Mouse (Mus musculus) heart, adult 2 months (tissue): Measurements from ENCODE around the gene Lrrc43. TPM values are rescaled to one million over a fixed set of nuclear protein-coding genes. Genes with fewer than 3 reads are reported as not detected.

ENCODE experiments used
- DNase-seq, 2 experiments: peaks; one replicate each; pipeline ENCODE4 v3.0.0; 2021
- H3K27ac ChIP-seq: fragments of 200-600 bp; 2 replicates; pipeline ENCODE4 v1.8.1; 2022
- H3K27me3 ChIP-seq: fragments of 200-500 bp; 2 replicates; pipeline ENCODE4 v1.6.1; 2012; ENCODE audit warnings: mild to moderate bottlenecking, low read length, inconsistent platforms, mixed read lengths; ENCODE audit not compliant: control insufficient read depth, insufficient read depth
- H3K36me3 ChIP-seq: fragments of 200-500 bp; 2 replicates; pipeline ENCODE4 v1.6.1; 2012; ENCODE audit warnings: low read length, inconsistent platforms; ENCODE audit not compliant: control insufficient read depth, insufficient read depth
- H3K4me1 ChIP-seq: fragments of 200-500 bp; 2 replicates; pipeline ENCODE4 v1.6.1; 2011; ENCODE audit warnings: low read length; ENCODE audit not compliant: control insufficient read depth, insufficient read depth
- H3K4me3 ChIP-seq: fragments of 200-600 bp; 2 replicates; pipeline ENCODE4 v1.8.1; 2022
- H3K79me2 ChIP-seq: fragments of 200-500 bp; replicated peaks from 2 replicates; pipeline ENCODE4 v1.6.1; 2012; ENCODE audit warnings: mild to moderate bottlenecking, inconsistent platforms, low read length, moderate library complexity, mixed read lengths; ENCODE audit not compliant: control insufficient read depth, insufficient read depth
- H3K9ac ChIP-seq: fragments of 200-500 bp; 2 replicates; pipeline ENCODE4 v1.6.1; 2012; ENCODE audit warnings: low read depth, mild to moderate bottlenecking, control low read depth, inconsistent platforms, low read length, mixed read lengths
- CTCF ChIP-seq: fragments of 200-600 bp; IDR thresholded peaks from 2 replicates; pipeline ENCODE4 v1.8.1; 2022; ENCODE audit warnings: antibody characterized with exemption, mild to moderate bottlenecking, moderate library complexity
- EP300 ChIP-seq: fragments of 200-500 bp; IDR thresholded peaks from 2 replicates; pipeline ENCODE4 v1.6.1; 2011; ENCODE audit warnings: low read depth, low read length, control low read depth; ENCODE audit not compliant: insufficient read depth
- POLR2A ChIP-seq: fragments of 200-500 bp; IDR thresholded peaks from 2 replicates; pipeline ENCODE4 v1.6.1; 2011; ENCODE audit warnings: mild to moderate bottlenecking, low read depth, low read length, control low read depth; ENCODE audit not compliant: insufficient read depth
- WGBS: fragments of 180-500 bp; shearing (Covaris S2); methylation state at CpG from one replicate; pipeline ENCODE4 v1.1.7; 2018; 5-methylcytosine and 5-hydroxymethylcytosine counted together
- intact Hi-C: fragments of 180-260 bp; cut with DNase I; formaldehyde crosslinking; loops from one replicate; pipeline ENCODE4 v1.15.1; 2025
- microRNA-seq, 2 experiments: library from miRNA; unstranded; fragments of <30 nt; microRNA quantifications; one replicate each; pipeline ENCODE4 v1.2.0; 2021
- polyA plus RNA-seq: library from polyadenylated mRNA; depleted of rRNA; stranded (reverse); fragments of >200 nt; gene quantifications from 2 replicates; pipeline ENCODE4 v1.2.3, GENCODE M21; 2012; rRNA removed
- total RNA-seq, 2 experiments: library from RNA; stranded (reverse); gene quantifications; 2 replicates each; pipeline ENCODE4 v1.2.3; 2021

Gene Lrrc43
- total and polyA plus RNA-seq, 3 experiments = 0.43 TPM; not detected in 2

GRCm38 (mm10) chr5:123525916-123526495 lies 36.9 kb downstream of the Lrrc43 start:
- TF ChIP-seq CTCF (no peak), EP300 (no peak)
- WGBS = 91% methylated on average over 9 of the region's 9 CpGs
- DNase-seq = peak; percentile 1 to 8

GRCm38 (mm10) chr5:123528641-123529040 lies 39.5 kb downstream of the Lrrc43 start:
- WGBS = 72% methylated on average over 7 of the region's 7 CpGs
- no peaks in the 10 kb centered on the region for H3K36me3 ChIP-seq
- TF ChIP-seq POLR2A (no peak), CTCF (no peak), EP300 (no peak)
- intact Hi-C loops = no loop called here
- no peak overlapping the region for H3K27ac ChIP-seq
- DNase-seq = peak; percentile 1 to 6
- H3K9ac ChIP-seq = no peak overlapping the region
- H3K4me1 ChIP-seq = peaks cover 2% of the 10 kb centered on the region; the same call in 1 of the 2 replicates
- H3K79me2 ChIP-seq = no peaks in the 10 kb centered on the region
- H3K4me3 ChIP-seq = no peak overlapping the region
- no peaks in the 10 kb centered on the region for H3K27me3 ChIP-seq

More at GRCm38 (mm10) chr5:123525916-123526495, 36.9 kb downstream of the Lrrc43 start:
- intact Hi-C loops = no loop called here
- peaks cover 5% of the 10 kb centered on the region; the same call in 1 of the 2 replicates for H3K4me1 ChIP-seq
- no peak overlapping the region for H3K9ac ChIP-seq
- H3K79me2 ChIP-seq = no peaks in the 10 kb centered on the region
- peaks cover 3% of the 10 kb centered on the region; the same call in 1 of the 2 replicates for H3K36me3 ChIP-seq
- H3K27me3 ChIP-seq = no peaks in the 10 kb centered on the region
- H3K27ac ChIP-seq = no peak overlapping the region
- no peak overlapping the region for H3K4me3 ChIP-seq

- TF ChIP-seq CTCF (no peak), EP300 (no peak), POLR2A (no peak)
- Histone ChIP-seq H3K79me2 (no peaks in the 10 kb centered on the region), H3K27me3 (no peaks in the 10 kb centered on the region), H3K4me1 (no peaks in the 10 kb centered on the region), H3K9ac (no peak overlapping the region), H3K36me3 (no peaks in the 10 kb centered on the region), H3K4me3 (no peak overlapping the region), H3K27ac (no peak overlapping the region)
- intact Hi-C loops = no loop called here
- 88% methylated on average over 8 of the region's 8 CpGs for WGBS
- peak in 1 of 2 experiments; percentile 2 for DNase-seq
Measured at GRCm38 (mm10) chr5:123530056-123530455, 41.0 kb downstream of the Lrrc43 start.

GRCm38 (mm10) chr5:123533801-123534200 lies 44.7 kb downstream of the Lrrc43 start:
- DNase-seq = peak; percentile 1 to 12
- intact Hi-C loops = no loop called here
- Histone ChIP-seq H3K27ac (no peak overlapping the region), H3K36me3 (no peaks in the 10 kb centered on the region), H3K4me1 (no peaks in the 10 kb centered on the region), H3K9ac (no peak overlapping the region), H3K79me2 (no peaks in the 10 kb centered on the region), H3K4me3 (no peak overlapping the region), H3K27me3 (no peaks in the 10 kb centered on the region)
- WGBS = 86% methylated on average over 10 of the region's 10 CpGs
- TF ChIP-seq POLR2A (no peak), CTCF (no peak), EP300 (no peak)

GRCm38 (mm10) chr5:123555693-123556092 lies 66.6 kb downstream of the Lrrc43 start:
- peak in 1 of 2 experiments; percentile 15 for DNase-seq
- Histone ChIP-seq H3K9ac (no peak overlapping the region), H3K27me3 (no peaks in the 10 kb centered on the region), H3K27ac (no peak overlapping the region), H3K4me1 (no peaks in the 10 kb centered on the region), H3K4me3 (no peak overlapping the region), H3K36me3 (no peaks in the 10 kb centered on the region), H3K79me2 (no peaks in the 10 kb centered on the region)
- intact Hi-C loops = no loop called here
- WGBS = 81% methylated on average over 7 of the region's 7 CpGs
- TF ChIP-seq EP300 (no peak), CTCF (no peak), POLR2A (no peak)

GRCm38 (mm10) chr5:123556451-123556850 lies 67.3 kb downstream of the Lrrc43 start:
- Histone ChIP-seq H3K79me2 (0 out of 2 replicates have a peak, but pooled peaks cover 2% of the 10 kb centered on the region), H3K27ac (no peak overlapping the region), H3K4me1 (no peaks in the 10 kb centered on the region), H3K4me3 (no peak overlapping the region), H3K9ac (no peak overlapping the region), H3K27me3 (no peaks in the 10 kb centered on the region), H3K36me3 (no peaks in the 10 kb centered on the region)
- no peak for TF ChIP-seq POLR2A
- TF ChIP-seq CTCF = no peak
- no peak for TF ChIP-seq EP300
- DNase-seq = peak; percentile 60 to 63
- 66% methylated on average over 2 of the region's 2 CpGs for WGBS
- intact Hi-C loops = no loop called here

Small RNA genes lying within 50 kb of the gene (microRNA-seq; reads per million reads assigned to microRNA genes)
- 3.9 to 7.3 reads per million in 2 experiments for gene Mir7647

Other genes with a start within 250 kb of the Lrrc43 start
- gene Wdr66, start 237.2 kb upstream of the Lrrc43 start, total RNA-seq = under 1 TPM; 0.52 to 0.65 TPM
- gene Wdr66, start 237.2 kb upstream of the Lrrc43 start, polyA plus RNA-seq = 1.5 and 2.0 TPM in 2 replicates
- 10 to 100 TPM in 1 of 2 experiments, 1 to 10 TPM in 1; 9.2 to 10.3 TPM for gene Bcl7a, start 145.5 kb upstream of the Lrrc43 start, total RNA-seq
- 6.3 and 8.3 TPM in 2 replicates for gene Bcl7a, start 145.5 kb upstream of the Lrrc43 start, polyA plus RNA-seq
- 10 to 100 TPM; 27.8 to 27.9 TPM for gene Mlxip, start 94.5 kb upstream of the Lrrc43 start, total RNA-seq
- gene Mlxip, start 94.5 kb upstream of the Lrrc43 start, polyA plus RNA-seq = 34.3 and 45.4 TPM in 2 replicates
- gene Il31, start 184 bp downstream of the Lrrc43 start, total RNA-seq = not detected
- not detected in 2 replicates for gene Il31, start 184 bp downstream of the Lrrc43 start, polyA plus RNA-seq
- not detected for gene B3gnt4, start 21.2 kb downstream of the Lrrc43 start, total RNA-seq
- gene B3gnt4, start 21.2 kb downstream of the Lrrc43 start, polyA plus RNA-seq = 0.45 TPM in 1 of 2 replicates, not detected in the other
- gene Diablo, start 34.9 kb downstream of the Lrrc43 start, total RNA-seq = 10 to 100 TPM; 64.7 to 71.5 TPM
- gene Diablo, start 34.9 kb downstream of the Lrrc43 start, polyA plus RNA-seq = 93.8 and 140 TPM in 2 replicates
- under 1 TPM in 1 of 2 experiments, not detected in 1; 0.25 TPM for gene Gm49027, start 36.2 kb downstream of the Lrrc43 start, total RNA-seq
- gene Gm49027, start 36.2 kb downstream of the Lrrc43 start, polyA plus RNA-seq = 0.62 and 2.4 TPM in 2 replicates
- gene Vps33a, start 83.7 kb downstream of the Lrrc43 start, total RNA-seq = 10 to 100 TPM; 26.2 to 32.1 TPM
- 13.0 and 19.9 TPM in 2 replicates for gene Vps33a, start 83.7 kb downstream of the Lrrc43 start, polyA plus RNA-seq
- 100 to 1,000 TPM; 156 to 195 TPM for gene Clip1, start 195.3 kb downstream of the Lrrc43 start, total RNA-seq
- 77.2 and 107 TPM in 2 replicates for gene Clip1, start 195.3 kb downstream of the Lrrc43 start, polyA plus RNA-seq
- gene Zcchc8, start 231.8 kb downstream of the Lrrc43 start, total RNA-seq = 10 to 100 TPM; 23.2 to 24.9 TPM
- gene Zcchc8, start 231.8 kb downstream of the Lrrc43 start, polyA plus RNA-seq = 12.6 and 16.1 TPM in 2 replicates